Mouse (Mus musculus) activated CD4-positive, CD25-positive, alpha-beta regulatory T cell, adult 4 months (primary cell): ENCODE data around the gene Rab28. TPM values are rescaled to one million over a fixed set of nuclear protein-coding genes. Genes with fewer than 3 reads are reported as not detected.

Source experiments
- ATAC-seq: one replicate; pipeline ENCODE4 v1.8.0; 2017
- polyA plus RNA-seq, 2 experiments: library from polyadenylated mRNA; unstranded; fragments of 100-300 nt; shearing (Covaris generic); gene quantifications; one replicate each; pipeline ENCODE4 v1.2.1; 2017

Gene Rab28
- polyA plus RNA-seq, 2 experiments from 2014 or later = 23.0 to 24.1 TPM

DNA sequence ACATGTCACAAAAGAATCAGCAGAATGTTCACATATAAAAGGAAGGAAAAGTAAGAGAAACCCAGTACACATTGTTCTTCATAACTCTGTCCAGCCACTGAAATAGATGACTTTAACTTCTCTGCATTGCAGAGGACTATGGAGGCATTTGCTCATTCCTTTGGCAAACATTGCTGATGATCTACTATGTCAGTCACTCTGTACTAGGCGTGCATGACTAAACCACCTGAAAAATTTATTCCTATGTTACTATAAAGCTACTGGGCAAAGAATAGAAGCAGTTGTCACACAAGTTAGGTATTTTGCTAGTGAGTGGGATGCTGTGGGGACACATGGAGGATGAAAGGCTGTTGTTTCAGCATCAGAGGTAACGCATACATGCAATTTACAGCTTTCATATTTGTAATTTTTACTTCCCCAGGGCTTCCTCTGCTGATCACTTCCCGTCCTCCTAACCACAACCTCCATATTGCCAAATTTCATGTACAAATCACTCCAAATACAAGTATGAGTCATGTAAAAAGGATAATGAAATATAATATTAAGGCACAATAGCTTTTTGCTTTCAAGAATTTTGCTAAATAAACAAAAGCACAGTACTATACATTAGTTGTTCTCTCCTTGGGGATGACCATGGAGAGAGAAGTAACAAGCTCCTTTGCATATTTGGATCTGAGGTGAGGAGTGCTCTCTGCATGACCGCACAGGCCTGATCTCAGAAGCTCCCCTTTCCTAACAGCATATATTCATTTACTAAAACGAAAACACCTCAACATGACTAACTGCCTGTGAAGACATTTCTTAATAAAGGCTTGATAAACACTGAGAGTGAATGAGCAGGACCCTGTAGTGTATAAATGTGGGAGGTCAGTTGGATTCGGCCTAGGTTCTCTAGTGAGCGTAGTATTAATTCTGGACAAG is 80.5 kb downstream of the Rab28 start:
- no peak for ATAC-seq

DNA sequence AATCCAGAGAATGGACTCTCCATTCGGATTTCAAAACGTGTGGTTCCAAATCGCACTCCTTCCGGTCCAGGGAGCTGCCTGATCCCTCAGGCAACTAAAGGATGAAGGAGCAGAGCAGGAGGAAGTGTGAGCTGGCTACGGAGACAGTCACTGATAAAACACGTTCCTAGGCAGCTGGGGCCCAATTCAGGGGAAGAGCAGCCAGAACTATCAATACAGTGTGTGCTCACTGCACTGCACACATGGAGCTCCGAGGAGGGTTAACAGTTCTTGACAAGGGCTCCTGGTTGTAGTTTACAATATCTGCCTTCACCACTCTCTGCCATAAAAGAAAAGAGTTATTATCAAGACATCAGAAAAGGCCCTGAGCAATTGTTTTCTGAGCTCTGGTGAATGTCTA is 82.4 kb downstream of the Rab28 start:
- ATAC-seq = no peak

DNA sequence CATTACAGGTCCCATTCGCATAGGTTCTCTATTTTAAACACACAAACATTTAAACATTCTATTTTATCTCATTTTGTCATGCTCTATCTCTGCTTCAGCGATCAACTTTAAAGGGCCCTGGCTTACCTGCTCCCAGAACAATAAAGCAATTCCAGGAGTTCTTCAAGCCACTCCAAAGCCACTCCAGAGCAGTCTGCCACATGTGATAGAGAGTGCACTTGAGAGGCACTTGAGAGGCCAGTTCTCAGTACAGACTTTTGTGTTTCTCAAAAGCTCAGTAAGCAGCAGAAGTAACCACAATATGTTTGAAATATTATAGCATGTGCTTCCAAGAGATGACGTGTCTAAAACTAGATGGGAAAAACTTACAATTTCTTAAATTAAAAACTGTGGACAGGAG is 86.2 kb downstream of the Rab28 start:
- no peak for ATAC-seq

DNA sequence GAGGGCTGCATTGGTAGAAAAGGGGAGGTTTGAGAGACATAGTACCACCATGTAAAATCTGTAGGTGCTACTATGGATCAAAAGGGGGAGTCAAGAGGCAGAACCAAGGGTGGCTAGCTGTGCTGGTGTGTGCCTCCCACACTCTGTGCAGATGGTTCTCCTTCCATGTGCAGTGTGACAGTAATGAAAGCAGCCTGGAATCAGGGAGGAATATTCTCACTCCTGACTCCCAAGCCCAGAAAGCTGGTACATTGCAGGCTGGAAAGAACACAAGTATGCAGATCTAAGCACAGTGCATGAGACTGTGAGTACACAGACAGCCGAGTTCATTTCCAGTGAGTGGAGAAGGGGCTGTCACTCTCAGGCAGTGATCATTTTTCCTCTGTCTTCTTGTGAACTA is 89.0 kb downstream of the Rab28 start:
- ATAC-seq = no peak

DNA sequence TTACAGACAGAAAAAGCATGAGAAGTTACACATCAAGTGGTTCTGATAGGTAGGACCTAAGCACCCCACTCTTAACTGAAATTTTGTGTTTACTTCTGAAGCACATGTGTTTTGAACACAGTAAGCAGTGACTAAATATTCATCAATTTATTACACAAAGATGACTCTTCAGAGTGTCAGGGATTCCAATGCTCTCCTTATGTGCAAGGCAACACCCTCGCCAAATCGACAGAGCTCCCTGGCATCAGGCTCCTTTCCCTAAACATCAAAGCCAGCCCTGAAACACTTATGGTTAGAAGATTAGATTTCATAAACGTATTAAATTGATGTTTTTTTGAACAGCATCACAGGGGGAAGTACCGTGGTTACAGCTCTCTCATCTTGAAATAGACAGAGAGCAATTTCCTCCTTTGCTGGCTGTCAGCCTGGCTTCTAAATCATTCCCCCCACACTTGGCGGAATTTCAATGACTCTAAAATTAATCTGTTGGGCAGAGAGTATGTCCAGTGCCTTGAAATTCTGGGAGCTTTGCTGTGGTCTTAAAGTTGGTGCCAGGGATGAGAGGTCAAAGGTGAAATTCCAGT is 97.4 kb downstream of the Rab28 start:
- no peak for ATAC-seq

DNA sequence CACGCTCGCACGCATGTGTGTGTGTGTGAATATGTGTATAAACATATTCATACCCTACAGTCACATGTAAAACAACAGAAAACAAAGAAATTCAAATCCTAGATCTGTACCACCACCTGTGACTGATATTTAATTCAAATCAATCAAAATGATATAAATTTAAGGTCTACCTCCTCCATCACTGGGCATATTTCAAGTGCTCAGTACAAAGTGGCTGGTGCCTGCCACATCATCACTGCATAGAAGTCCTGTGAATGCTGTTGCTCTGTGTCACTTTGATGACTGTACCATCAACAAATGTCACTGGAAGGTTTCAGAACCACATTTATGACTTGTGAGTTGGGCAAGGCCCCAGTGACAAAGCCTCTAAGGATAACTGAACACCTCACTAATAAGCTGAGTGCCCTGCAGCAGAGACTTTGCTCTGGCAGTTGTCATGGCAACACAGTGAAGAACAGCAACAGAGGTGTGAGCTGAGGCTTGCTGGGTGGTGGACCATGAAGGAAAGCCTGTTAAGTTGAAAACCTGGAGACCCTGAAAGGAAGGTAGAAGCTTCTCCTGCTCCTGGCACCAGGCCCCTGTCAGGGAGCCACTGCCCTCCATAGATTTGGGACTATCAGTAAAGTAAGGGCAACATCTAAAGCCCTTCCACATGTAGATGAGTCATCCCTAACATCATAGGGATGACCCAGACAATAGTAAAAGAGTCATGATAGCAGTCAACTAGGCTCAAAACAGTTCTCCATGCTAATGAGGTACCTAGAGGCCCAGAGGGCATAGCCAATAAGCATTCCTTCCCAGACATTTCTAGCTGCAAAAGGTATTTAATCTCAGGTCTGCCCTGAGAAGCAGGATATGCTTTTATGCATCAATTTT is 111.5 kb downstream of the Rab28 start:
- no peak for ATAC-seq

DNA sequence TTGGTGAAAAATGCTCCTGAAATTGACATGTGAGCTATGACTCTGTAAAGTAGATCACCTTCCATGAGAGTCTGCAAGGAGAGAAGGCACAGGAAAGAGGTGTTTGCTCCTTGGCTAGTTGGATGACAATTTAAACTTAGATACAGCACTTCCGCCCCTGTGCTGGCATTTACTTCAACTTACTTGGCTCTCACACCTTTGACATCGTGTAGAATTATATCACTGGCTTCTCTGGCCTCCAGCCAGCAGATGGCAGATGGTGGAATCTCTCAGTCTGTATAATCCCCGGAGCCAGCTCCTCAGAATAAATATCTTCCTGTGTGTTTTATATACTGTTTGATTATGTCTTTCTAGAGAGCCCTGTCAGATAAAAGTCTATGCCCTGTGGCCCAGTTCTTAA is 112.8 kb downstream of the Rab28 start:
- ATAC-seq = no peak

DNA sequence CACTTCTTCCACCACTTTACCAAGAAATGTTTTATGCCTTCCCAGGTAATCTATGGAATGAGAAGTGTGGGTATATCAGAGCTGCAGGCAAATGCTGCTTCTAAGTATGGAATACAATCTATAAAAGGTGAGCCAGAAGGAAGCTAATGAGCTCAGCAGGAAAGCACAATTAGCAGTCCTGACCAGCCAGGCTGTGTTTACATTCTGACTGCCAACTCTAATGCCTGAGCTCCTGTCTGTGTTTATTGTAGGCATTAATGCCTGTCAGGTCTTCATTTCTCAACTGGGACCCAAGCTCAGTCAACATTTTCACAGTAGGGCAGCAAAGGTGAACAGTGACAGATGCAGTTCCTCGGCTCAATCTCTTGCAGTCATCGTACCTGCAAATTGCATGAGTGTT is 129.9 kb downstream of the Rab28 start:
- ATAC-seq = no peak

Other genes starting within 250 kb of the Rab28 start
- not detected for gene Nkx3-2, start 56.3 kb upstream of the Rab28 start, polyA plus RNA-seq
- gene Bod1l, start 136.2 kb upstream of the Rab28 start, polyA plus RNA-seq = 10 to 100 TPM; 22.8 to 36.8 TPM